Mouse (Mus musculus) heart, adult 2 months (tissue): ENCODE results near the gene Gab2.

Source experiments
- CTCF ChIP-seq: fragments of 200-600 bp; IDR thresholded peaks from 2 replicates; pipeline ENCODE4 v1.8.1; 2022; ENCODE audit warnings: antibody characterized with exemption, mild to moderate bottlenecking, moderate library complexity
- EP300 ChIP-seq: fragments of 200-500 bp; IDR thresholded peaks from 2 replicates; pipeline ENCODE4 v1.6.1; 2011; ENCODE audit warnings: low read depth, low read length, control low read depth; ENCODE audit not compliant: insufficient read depth
- POLR2A ChIP-seq: fragments of 200-500 bp; IDR thresholded peaks from 2 replicates; pipeline ENCODE4 v1.6.1; 2011; ENCODE audit warnings: mild to moderate bottlenecking, low read depth, low read length, control low read depth; ENCODE audit not compliant: insufficient read depth

DNA sequence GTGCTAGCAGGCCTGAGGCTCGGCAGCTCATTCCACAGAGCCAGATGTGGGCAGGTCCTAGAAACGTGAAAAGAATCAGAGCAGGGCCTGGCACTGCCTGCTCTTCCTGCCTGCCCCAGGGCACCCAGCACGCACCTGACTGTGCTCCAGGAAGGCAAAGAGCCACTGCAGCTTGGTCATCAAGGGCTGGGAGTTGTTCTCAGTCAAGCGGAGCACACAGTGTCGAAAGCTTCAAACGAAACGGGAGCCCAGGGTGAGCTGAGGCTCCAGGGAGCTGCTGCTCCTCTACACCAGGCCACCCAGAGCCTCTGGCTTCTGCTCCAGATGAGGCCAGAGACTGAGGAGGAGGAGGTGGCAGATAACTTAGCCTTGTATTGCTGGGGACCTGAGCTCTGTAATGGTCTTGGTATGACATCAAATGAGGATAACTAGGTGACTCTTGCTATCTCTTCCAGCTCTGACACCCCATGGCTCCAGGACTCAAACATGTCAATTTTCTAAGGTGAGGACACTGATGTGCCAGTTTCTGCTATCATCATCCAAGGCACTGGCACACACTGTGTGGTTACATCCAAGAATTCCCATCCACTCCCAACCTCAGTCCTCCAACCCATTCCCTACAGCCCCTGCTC lies 232.1 kb downstream of the Gab2 start:
- no peak for TF ChIP-seq CTCF
- TF ChIP-seq POLR2A: no peak
- no peak for TF ChIP-seq EP300
